Mouse (Mus musculus) retina, embryonic 14.5 days (tissue): ENCODE measurements at regions not wholly inside any gene's neighbourhood (a gene's known extent, or its start where the extent isn't known, plus 50 kb on each side); places are given as distances from the start of the nearest gene placed in this dataset.
A peak's percentile ranks its signal among the peaks of the same experiment; 100 is the strongest.

Experiments used
- DNase-seq: peaks from one replicate; pipeline ENCODE4 v3.0.0-alpha.2; 2015; ENCODE audit warnings: low spot score

GRCm38 (mm10) chr14:109708733-109709132 lies 794.8 kb upstream of the Slitrk1 start:
- DNase-seq: no peak

- DNase-seq: no peak
Measured at GRCm38 (mm10) chr14:109700296-109700695, 786.3 kb upstream of the Slitrk1 start.

DNA sequence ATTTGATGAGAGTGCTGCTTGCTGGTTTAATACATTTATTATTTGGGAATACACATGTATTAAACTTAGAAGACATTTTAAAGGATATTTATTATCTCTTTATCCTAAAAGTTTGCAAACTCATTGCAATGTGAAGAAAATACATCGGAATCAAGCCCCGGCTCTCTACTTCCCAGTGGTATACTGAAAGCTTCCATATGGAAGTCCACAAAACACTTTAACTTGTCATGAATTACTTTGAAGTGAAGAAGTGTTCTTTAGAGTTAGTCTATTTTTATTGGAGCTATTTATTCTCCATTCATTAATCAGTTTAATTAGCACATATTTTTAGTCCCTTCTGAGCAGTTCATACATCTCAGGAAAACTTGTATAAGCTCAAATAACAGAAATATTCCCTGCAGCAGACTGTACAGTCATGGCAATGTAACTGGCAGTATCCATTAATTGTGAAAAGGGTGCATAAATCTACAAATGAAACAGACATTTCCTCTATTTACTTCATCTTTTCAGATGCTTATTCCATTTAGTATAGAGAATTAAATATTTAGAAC lies 754.7 kb upstream of the Slitrk1 start:
- DNase-seq: no peak

- no peak for DNase-seq
Measured at GRCm38 (mm10) chr14:109668076-109668475, 754.1 kb upstream of the Slitrk1 start.

- peak; percentile 7 for DNase-seq
Measured at GRCm38 (mm10) chr14:109663503-109664039, 749.6 kb upstream of the Slitrk1 start.

DNA sequence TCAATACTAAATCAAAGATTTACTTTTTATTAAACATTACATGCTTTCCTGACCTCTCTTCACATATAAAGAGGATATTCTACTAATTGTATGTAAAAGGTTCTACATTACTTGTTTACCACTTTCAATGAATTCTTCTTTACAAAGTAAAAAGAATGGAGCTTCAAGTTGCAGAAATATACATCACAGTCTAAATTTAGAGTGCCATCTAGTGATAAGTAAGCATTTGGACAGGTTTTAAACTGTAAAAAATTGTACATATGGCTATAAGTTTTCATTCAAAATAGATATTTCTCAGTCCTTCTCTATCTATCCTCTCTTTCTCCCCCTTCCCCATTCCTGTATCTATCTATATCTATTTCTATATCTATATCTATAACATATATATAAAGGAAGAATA lies 746.4 kb upstream of the Slitrk1 start:
- DNase-seq: no peak

DNA sequence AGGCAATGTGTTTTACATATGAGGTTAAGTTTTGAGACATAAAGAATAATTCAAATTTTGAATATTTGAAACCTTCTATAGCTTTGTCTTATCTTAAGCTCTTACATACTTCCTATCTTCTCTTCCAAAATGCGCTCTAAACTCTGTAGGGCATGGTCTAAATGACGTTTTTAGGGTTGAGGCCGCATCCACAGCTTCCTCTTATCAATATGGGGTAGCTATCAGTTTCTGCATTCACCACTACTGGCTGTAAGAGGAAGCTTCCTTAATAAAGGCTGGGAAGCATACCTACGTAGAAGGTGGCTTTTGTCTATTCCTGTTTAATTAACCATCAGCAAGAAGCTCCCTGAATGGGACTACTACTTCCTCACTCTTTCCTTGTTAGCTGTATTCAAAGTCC lies 734.6 kb upstream of the Slitrk1 start:
- DNase-seq: no peak
